Comparison of ENCODE assay signal across 29 mouse cellular contexts in the genomic region with DNA sequence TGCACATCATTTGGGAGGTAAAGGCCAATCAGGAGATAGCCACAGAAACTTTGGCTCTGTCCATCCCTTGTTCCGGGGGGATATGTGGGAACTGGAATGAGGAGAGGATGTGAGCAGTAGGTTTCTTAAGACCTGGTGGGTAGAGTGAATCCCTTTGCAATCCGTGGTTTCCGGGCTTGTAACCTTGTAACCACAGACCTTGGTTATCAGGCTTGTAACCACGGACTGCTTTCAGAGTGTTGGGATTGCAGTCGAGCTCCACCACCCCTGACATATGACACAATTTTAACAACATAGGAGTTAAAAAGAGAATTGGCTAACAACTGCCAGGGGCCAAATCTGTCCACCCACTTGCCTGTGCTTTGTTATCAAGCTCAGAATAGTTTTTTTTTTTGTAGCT.
DNase-seq lines count a peak whose midpoint lies in the region; ATAC-seq and TF ChIP-seq lines count a peak whose summit lies in the region.
"Had no signal": no experiment of that assay in that cellular context is flagged by ENCODE, and none has a peak within 500 bp of the region (broad histone marks: within the 10 kb centered on the region; RNA-seq: fewer than 3 reads in every experiment).

No protein-coding gene starts in this region.

- H3K4me3 ChIP-seq in forebrain, postnatal 0 days (ENCODE audit: low read depth, low read length), result no peak overlapping the region
- H3K4me3 ChIP-seq in forebrain, embryonic 11.5 days (ENCODE audit: low read depth, low read length), result no peak overlapping the region
- H3K4me3 ChIP-seq: embryonic facial prominence, embryonic 15.5 days; heart, embryonic 10.5 days; intestine, embryonic 15.5 days; limb, embryonic 10.5 days; liver, embryonic 15.5 days; megakaryocyte, embryonic 14.5 days; midbrain, embryonic 13.5 days; neural tube, embryonic 12.5 days had no signal

- TF ChIP-seq CTCF in forebrain, postnatal 0 days (IDR thresholded peaks at IDR 0.05; ENCODE audit: low read depth), result no peak

- no peaks in the 10 kb centered on the region for H3K36me3 ChIP-seq in forebrain, postnatal 0 days (ENCODE audit: insufficient read depth)
- H3K36me3 ChIP-seq in forebrain, embryonic 11.5 days (ENCODE audit: control insufficient read depth, insufficient read depth, low read length), result no peaks in the 10 kb centered on the region
- H3K36me3 ChIP-seq: embryonic facial prominence, embryonic 15.5 days; G1E; heart, embryonic 10.5 days; intestine, embryonic 15.5 days; limb, embryonic 10.5 days; liver, embryonic 15.5 days; midbrain, embryonic 13.5 days; neural tube, embryonic 12.5 days had no signal

- peaks cover 10% of the 10 kb centered on the region for H3K27me3 ChIP-seq in forebrain, postnatal 0 days (ENCODE audit: insufficient read depth, low read length)
- H3K27me3 ChIP-seq in forebrain, embryonic 11.5 days (ENCODE audit: control insufficient read depth, insufficient read depth, low read length), result no peaks in the 10 kb centered on the region
- H3K27me3 ChIP-seq: CH12.LX; embryonic facial prominence, embryonic 15.5 days; intestine, embryonic 15.5 days; liver, embryonic 15.5 days; megakaryocyte, embryonic 14.5 days; midbrain, embryonic 13.5 days; neural tube, embryonic 12.5 days had no signal

- DNase-seq in forebrain, postnatal 0 days, result no peak
- no peak for DNase-seq in forebrain, embryonic 11.5 days (ENCODE audit: low spot score)
- peak; percentile 8 for DNase-seq in testis, postnatal 14 days (ENCODE audit: low spot score)
- DNase-seq in testis, postnatal 10 days (ENCODE audit: low spot score), result no peak
- DNase-seq in left cerebral cortex, postnatal 25 days (ENCODE audit: low spot score in 2 of 2), result no peak
- no peak for DNase-seq in cerebellum, postnatal 4 days (ENCODE audit: low spot score in 2 of 2)
- DNase-seq: adrenal gland, postnatal 14 days; B cell, adult 2 months; cerebellum, adult 8-10 months; cerebellum, postnatal 36 days; gastrocnemius, postnatal 36 days; heart, postnatal 4 days; kidney, adult 8-10 months; kidney, postnatal 10 days; liver; lung, postnatal 10 days; thymus, adult 18-20 months; thymus, postnatal 4 days had no signal

- 63% methylated on average over 5 of the region's 5 CpGs for WGBS in forebrain, postnatal 0 days
- 84% methylated on average over 5 of the region's 5 CpGs for WGBS in forebrain, embryonic 11.5 days

- no peak overlapping the region for H3K4me2 ChIP-seq in forebrain, postnatal 0 days (ENCODE audit: low read depth)
- H3K4me2 ChIP-seq in forebrain, embryonic 11.5 days (ENCODE audit: low read depth, low read length, severe bottlenecking), result no peak overlapping the region
- H3K4me2 ChIP-seq: embryonic facial prominence, embryonic 15.5 days; intestine, embryonic 15.5 days; liver, embryonic 15.5 days; midbrain, embryonic 13.5 days; neural tube, embryonic 12.5 days had no signal

- intact Hi-C loops in left cerebral cortex, postnatal 25 days (cut with DNase I), result no loop called here

- peak; percentile 23; the same call in 1 of the 2 replicates for ATAC-seq in forebrain, postnatal 0 days
- no peak for ATAC-seq in forebrain, embryonic 11.5 days (replicated peaks; ENCODE audit: low FRiP score)
- peak; percentile 56 for ATAC-seq in megakaryocyte, adult 5-6 weeks (ENCODE audit: poor library complexity, severe bottlenecking)
- ATAC-seq: intestine, embryonic 15.5 days had no signal

- H3K9ac ChIP-seq in forebrain, postnatal 0 days, result no peak overlapping the region
- no peak overlapping the region for H3K9ac ChIP-seq in forebrain, embryonic 11.5 days (ENCODE audit: low read length)
- H3K9ac ChIP-seq: embryonic facial prominence, embryonic 15.5 days; intestine, embryonic 15.5 days; liver, embryonic 15.5 days; midbrain, embryonic 13.5 days; neural tube, embryonic 12.5 days had no signal

- H3K9me3 ChIP-seq in forebrain, postnatal 0 days (ENCODE audit: low read length), result no peaks in the 10 kb centered on the region
- H3K9me3 ChIP-seq in forebrain, embryonic 11.5 days (ENCODE audit: control insufficient read depth, low read length), result no peaks in the 10 kb centered on the region
- H3K9me3 ChIP-seq: embryonic facial prominence, embryonic 15.5 days; heart, embryonic 10.5 days; intestine, embryonic 15.5 days; limb, embryonic 10.5 days; liver, embryonic 15.5 days; midbrain, embryonic 13.5 days; neural tube, embryonic 12.5 days had no signal

- H3K27ac ChIP-seq in forebrain, postnatal 0 days (ENCODE audit: low read depth, low read length), result no peak overlapping the region
- no peak overlapping the region for H3K27ac ChIP-seq in forebrain, embryonic 11.5 days (ENCODE audit: low read depth, low read length)
- H3K27ac ChIP-seq: embryonic facial prominence, embryonic 15.5 days; heart, embryonic 10.5 days; intestine, embryonic 15.5 days; limb, embryonic 10.5 days; liver, embryonic 15.5 days; midbrain, embryonic 13.5 days; neural tube, embryonic 12.5 days had no signal

- peaks cover 6% of the 10 kb centered on the region; the same call in 1 of the 2 replicates for H3K4me1 ChIP-seq in forebrain, postnatal 0 days (ENCODE audit: insufficient read depth)
- H3K4me1 ChIP-seq in forebrain, embryonic 11.5 days (replicated peaks; ENCODE audit: control insufficient read depth, insufficient read depth, low read length), result no peaks in the 10 kb centered on the region
- H3K4me1 ChIP-seq: heart, embryonic 10.5 days; liver, embryonic 15.5 days; megakaryocyte, embryonic 14.5 days; neural tube, embryonic 12.5 days had no signal
